Mouse (Mus musculus) heart, embryonic 11.5 days (tissue): ENCODE measurements around the gene Slc35g3. TPM values are rescaled to one million over a fixed set of nuclear protein-coding genes. Genes with fewer than 3 reads are reported as not detected.

Source experiments
- polyA plus RNA-seq: library from polyadenylated mRNA; unstranded; fragments of >200 nt; fragmentation: Nextera tagmentation; extraction: Ambion mirVana; gene quantifications from 2 replicates; pipeline ENCODE4 v1.2.1, GENCODE M21; 2014

The Slc35g3 gene
- polyA plus RNA-seq, 1 experiment from 2014 or later = 0.10 TPM

Other genes with a start within 250 kb of the Slc35g3 start
- 0.20 and 1.3 TPM in 2 replicates for gene Dnah2, start 212.9 kb downstream of the Slc35g3 start, polyA plus RNA-seq
- 15.2 and 19.0 TPM in 2 replicates for gene Efnb3, start 201.8 kb downstream of the Slc35g3 start, polyA plus RNA-seq
- 20.3 and 22.9 TPM in 2 replicates for gene Wrap53, start 181.7 kb downstream of the Slc35g3 start, polyA plus RNA-seq
- 103 and 107 TPM in 2 replicates for gene Trp53, start 181.6 kb downstream of the Slc35g3 start, polyA plus RNA-seq
- gene Atp1b2, start 156.0 kb downstream of the Slc35g3 start, polyA plus RNA-seq = 31.0 and 36.2 TPM in 2 replicates
- gene Shbg, start 144.1 kb downstream of the Slc35g3 start, polyA plus RNA-seq = 1.5 TPM in 1 of 2 replicates, not detected in the other
- gene Sat2, start 139.9 kb downstream of the Slc35g3 start, polyA plus RNA-seq = 15.2 and 16.4 TPM in 2 replicates
- 21.1 and 29.0 TPM in 2 replicates for gene Fxr2, start 129.0 kb downstream of the Slc35g3 start, polyA plus RNA-seq
- not detected in 2 replicates for gene Sox15, start 106.7 kb downstream of the Slc35g3 start, polyA plus RNA-seq
- 16.5 and 35.1 TPM in 2 replicates for gene Mpdu1, start 99.3 kb downstream of the Slc35g3 start, polyA plus RNA-seq
- 4.2 and 4.7 TPM in 2 replicates for gene Cd68, start 95.8 kb downstream of the Slc35g3 start, polyA plus RNA-seq
- gene Eif4a1, start 89.5 kb downstream of the Slc35g3 start, polyA plus RNA-seq = 530 and 592 TPM in 2 replicates
- gene Senp3, start 79.9 kb downstream of the Slc35g3 start, polyA plus RNA-seq = 70.2 and 81.4 TPM in 2 replicates
- 0.24 TPM in 1 of 2 replicates, not detected in the other for gene Tnfsf13, start 76.2 kb downstream of the Slc35g3 start, polyA plus RNA-seq
- 4.4 TPM in 2 replicates for gene Tnfsf12, start 66.1 kb downstream of the Slc35g3 start, polyA plus RNA-seq
- 3.0 and 4.2 TPM in 2 replicates for gene Tnfsfm13, start 65.9 kb downstream of the Slc35g3 start, polyA plus RNA-seq
- gene Polr2a, start 3.3 kb downstream of the Slc35g3 start, polyA plus RNA-seq = 29.0 and 36.7 TPM in 2 replicates
- gene Zbtb4, start 3.9 kb upstream of the Slc35g3 start, polyA plus RNA-seq = 2.1 and 3.1 TPM in 2 replicates
- 3.7 and 4.5 TPM in 2 replicates for gene Chrnb1, start 34.0 kb upstream of the Slc35g3 start, polyA plus RNA-seq
- gene Fgf11, start 39.9 kb upstream of the Slc35g3 start, polyA plus RNA-seq = 1.5 and 2.5 TPM in 2 replicates
- 1.1 and 1.5 TPM in 2 replicates for gene Tmem102, start 43.7 kb upstream of the Slc35g3 start, polyA plus RNA-seq
- gene Gm39566, start 53.3 kb upstream of the Slc35g3 start, polyA plus RNA-seq = not detected in 2 replicates
- not detected in 2 replicates for gene Spem2, start 56.5 kb upstream of the Slc35g3 start, polyA plus RNA-seq
- not detected in 2 replicates for gene Spem1, start 60.2 kb upstream of the Slc35g3 start, polyA plus RNA-seq
- gene Nlgn2, start 75.8 kb upstream of the Slc35g3 start, polyA plus RNA-seq = 3.1 and 3.3 TPM in 2 replicates
- gene Tmem256, start 76.5 kb upstream of the Slc35g3 start, polyA plus RNA-seq = 321 and 331 TPM in 2 replicates
- gene Plscr3, start 84.4 kb upstream of the Slc35g3 start, polyA plus RNA-seq = 65.9 and 75.2 TPM in 2 replicates
- 0.23 and 0.39 TPM in 2 replicates for gene Tnk1, start 96.8 kb upstream of the Slc35g3 start, polyA plus RNA-seq
- not detected in 2 replicates for gene Tmem95, start 116.0 kb upstream of the Slc35g3 start, polyA plus RNA-seq
- 3.3 and 3.8 TPM in 2 replicates for gene Kctd11, start 119.4 kb upstream of the Slc35g3 start, polyA plus RNA-seq
- 7.2 and 8.1 TPM in 2 replicates for gene Acap1, start 133.6 kb upstream of the Slc35g3 start, polyA plus RNA-seq
- 5.3 and 5.8 TPM in 2 replicates for gene 2810408A11Rik, start 139.0 kb upstream of the Slc35g3 start, polyA plus RNA-seq
- gene Neurl4, start 139.1 kb upstream of the Slc35g3 start, polyA plus RNA-seq = 9.3 and 10.8 TPM in 2 replicates
- 53.2 and 62.2 TPM in 2 replicates for gene Gps2, start 151.9 kb upstream of the Slc35g3 start, polyA plus RNA-seq
- 1,428 and 1,516 TPM in 2 replicates for gene Eif5a, start 160.0 kb upstream of the Slc35g3 start, polyA plus RNA-seq
- gene Ybx2, start 173.8 kb upstream of the Slc35g3 start, polyA plus RNA-seq = 1.5 and 4.3 TPM in 2 replicates
- gene Slc2a4, start 186.2 kb upstream of the Slc35g3 start, polyA plus RNA-seq = 22.0 and 22.8 TPM in 2 replicates
- 2.4 and 3.0 TPM in 2 replicates for gene Cldn7, start 202.8 kb upstream of the Slc35g3 start, polyA plus RNA-seq
- 20.3 and 22.2 TPM in 2 replicates for gene Ctdnep1, start 219.2 kb upstream of the Slc35g3 start, polyA plus RNA-seq
- 120 and 130 TPM in 2 replicates for gene Elp5, start 220.5 kb upstream of the Slc35g3 start, polyA plus RNA-seq
- gene Gabarap, start 229.2 kb upstream of the Slc35g3 start, polyA plus RNA-seq = 481 and 489 TPM in 2 replicates
- 27.3 and 29.9 TPM in 2 replicates for gene Phf23, start 233.8 kb upstream of the Slc35g3 start, polyA plus RNA-seq
- gene Dvl2, start 238.6 kb upstream of the Slc35g3 start, polyA plus RNA-seq = 18.6 and 18.9 TPM in 2 replicates